Mouse (Mus musculus) mesoderm, embryonic 11.5 days (tissue): ENCODE results near the gene Lgi4.

Experiments
- DNase-seq: peaks from one replicate; pipeline ENCODE4 v3.0.0-alpha.2; 2012; ENCODE audit warnings: low read depth, low spot score

Lgi4 gene

DNA sequence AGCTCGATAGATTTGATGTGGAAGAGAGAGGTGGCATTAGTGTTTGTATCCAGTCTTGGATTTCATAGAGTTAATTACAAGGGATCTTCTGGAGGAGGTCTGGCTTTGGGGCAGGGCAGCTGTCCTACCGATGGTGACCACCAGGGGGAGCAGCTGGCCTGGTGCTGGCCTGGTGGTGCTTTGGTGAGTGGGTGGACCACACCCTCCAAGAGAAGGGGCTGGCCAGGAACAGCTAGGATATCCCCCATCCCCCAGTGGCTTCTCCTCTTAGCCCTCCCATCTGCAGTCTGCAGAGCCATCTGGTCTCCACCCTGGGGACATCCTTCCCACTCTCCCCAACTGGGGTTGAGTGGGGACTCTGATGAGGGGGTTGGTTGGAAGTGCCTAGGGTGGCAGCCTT is at the start of gene Lgi4:
Gene Lgi4, plus strand, starts transcription at position 235 of the 400 bp plus-strand sequence.
- peak; percentile 85 for DNase-seq

- DNase-seq: no peak
Measured at GRCm38 (mm10) chr7:31012971-31013370, 46.2 kb upstream of the Lgi4 start.

DNA sequence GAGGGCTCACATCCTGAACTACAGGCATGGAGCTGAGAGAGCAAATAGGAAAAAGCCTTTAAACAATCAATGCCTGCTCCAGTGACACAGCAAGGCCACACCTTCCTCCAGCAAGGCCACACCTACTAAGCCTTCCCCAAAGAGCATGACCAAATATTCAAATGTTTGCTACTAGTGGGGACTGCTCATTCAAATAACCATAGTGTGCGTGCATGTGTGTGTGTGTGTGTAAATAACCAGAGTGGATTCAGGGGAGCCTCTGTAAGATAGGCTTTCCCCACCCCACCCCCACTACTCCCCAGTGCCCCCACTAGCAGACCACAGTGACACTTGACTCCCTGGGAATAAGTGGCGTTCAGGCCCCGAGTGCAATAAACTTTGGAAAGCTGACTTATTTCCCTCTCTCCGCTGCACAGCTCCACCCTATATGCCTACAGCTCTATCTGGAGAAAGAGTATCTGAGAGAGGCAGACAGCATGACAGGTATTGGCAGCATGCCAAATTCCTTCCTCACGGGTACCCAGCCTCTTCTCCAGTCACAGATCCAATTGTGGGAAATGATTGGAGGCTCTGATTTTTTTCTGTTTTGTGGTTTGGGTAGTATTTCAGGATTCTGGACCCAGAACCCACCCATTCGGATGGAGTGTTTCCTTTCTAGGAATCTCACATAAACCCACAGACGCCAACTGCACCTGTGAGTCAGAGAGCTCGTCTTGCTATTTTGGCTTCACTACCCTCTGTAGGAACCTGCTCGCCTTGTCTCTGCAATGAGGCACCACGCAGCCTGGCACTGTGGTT is 41.8 kb upstream of the Lgi4 start:
- peak; percentile 37 for DNase-seq

GRCm38 (mm10) chr7:31028609-31029008 is 30.5 kb upstream of the Lgi4 start:
- DNase-seq: no peak

DNA sequence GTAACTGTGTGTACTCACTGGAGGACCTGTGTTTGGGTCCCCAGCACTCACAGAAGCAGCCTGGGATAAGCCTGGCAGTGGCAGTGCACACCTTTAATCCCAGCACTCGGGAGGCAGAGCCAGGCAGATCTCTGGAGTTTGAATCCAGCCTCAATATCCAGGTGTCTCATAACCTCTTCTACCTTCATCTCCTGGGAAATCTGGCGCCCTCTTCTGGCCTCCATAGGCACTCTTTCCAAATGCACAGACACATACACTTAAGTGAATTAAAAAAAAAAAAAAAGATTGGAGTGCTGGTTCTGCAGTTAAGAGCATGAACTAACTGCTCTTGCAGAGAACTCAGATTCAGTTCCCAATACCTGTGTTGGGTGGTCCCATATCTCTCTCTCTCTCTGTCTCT is 28.4 kb upstream of the Lgi4 start:
- DNase-seq: no peak

DNA sequence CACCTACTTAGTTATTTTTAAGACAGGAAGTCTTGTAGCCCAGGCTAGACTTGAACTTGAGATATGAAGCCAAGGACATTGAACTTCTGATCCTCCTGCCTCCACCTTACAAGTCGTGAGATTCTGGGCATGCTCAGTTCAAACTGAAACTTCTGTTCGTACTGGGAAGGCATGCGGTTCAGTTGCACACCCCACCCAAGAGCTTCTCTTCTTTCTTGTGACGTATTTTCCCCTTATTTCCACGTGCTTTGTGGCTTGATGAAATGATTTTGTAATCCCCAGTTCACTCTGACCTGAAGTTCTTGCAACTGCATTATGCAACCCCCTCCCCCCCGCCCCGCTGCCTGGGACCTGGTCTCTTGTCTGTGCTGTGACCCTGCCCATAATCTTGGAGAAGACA is 27.4 kb upstream of the Lgi4 start:
- DNase-seq: no peak

- no peak for DNase-seq
Measured at GRCm38 (mm10) chr7:31033409-31034165, 25.6 kb upstream of the Lgi4 start.

GRCm38 (mm10) chr7:31034789-31035188 is 24.4 kb upstream of the Lgi4 start:
- no peak for DNase-seq

- DNase-seq: no peak
Measured at GRCm38 (mm10) chr7:31035291-31035690, 23.9 kb upstream of the Lgi4 start.

- DNase-seq: no peak
Measured at GRCm38 (mm10) chr7:31036917-31037316, 22.2 kb upstream of the Lgi4 start.

GRCm38 (mm10) chr7:31037675-31038074 is 21.5 kb upstream of the Lgi4 start:
- no peak for DNase-seq

DNA sequence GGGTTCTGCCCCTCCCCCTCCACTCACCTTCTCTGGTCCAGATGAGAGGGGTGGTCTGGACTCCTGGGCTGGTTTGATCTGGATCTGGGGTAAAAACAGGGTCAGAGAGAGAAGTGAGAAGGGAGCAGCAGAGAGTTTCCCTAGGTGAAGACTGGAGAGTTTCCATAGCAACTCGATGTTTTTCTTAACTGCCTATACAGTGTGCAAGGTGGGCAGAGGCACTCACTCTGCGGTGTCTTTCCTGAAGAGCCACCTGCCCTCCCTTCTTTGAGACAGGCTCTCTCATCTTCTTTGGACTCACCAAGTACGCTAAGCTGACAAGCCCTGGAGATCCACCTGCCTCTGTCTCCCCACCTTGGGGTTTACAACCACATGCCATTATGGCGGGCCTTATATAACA is 20.1 kb upstream of the Lgi4 start:
- no peak for DNase-seq

- no peak for DNase-seq
Measured at GRCm38 (mm10) chr7:31040281-31041022, 18.7 kb upstream of the Lgi4 start.

DNA sequence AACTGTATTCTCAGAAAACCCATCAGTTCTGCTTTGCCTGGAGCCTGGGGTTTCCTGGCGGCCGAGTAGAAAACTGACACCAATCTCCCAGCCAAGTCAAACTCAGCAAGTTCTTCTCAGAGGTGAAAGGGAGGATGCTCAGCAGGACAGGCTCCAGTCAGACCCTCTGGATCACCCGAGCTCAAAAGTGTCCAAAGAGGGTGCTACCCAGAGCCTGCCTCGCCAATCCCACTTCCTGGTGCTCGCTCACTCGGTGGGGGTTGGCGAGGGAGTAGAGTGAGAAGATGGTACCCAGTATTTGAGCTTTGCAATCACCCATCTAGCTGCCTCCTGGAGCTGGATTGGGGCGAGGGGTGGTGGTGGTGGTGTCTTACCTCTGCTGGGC is 18.1 kb upstream of the Lgi4 start:
- DNase-seq: no peak

DNA sequence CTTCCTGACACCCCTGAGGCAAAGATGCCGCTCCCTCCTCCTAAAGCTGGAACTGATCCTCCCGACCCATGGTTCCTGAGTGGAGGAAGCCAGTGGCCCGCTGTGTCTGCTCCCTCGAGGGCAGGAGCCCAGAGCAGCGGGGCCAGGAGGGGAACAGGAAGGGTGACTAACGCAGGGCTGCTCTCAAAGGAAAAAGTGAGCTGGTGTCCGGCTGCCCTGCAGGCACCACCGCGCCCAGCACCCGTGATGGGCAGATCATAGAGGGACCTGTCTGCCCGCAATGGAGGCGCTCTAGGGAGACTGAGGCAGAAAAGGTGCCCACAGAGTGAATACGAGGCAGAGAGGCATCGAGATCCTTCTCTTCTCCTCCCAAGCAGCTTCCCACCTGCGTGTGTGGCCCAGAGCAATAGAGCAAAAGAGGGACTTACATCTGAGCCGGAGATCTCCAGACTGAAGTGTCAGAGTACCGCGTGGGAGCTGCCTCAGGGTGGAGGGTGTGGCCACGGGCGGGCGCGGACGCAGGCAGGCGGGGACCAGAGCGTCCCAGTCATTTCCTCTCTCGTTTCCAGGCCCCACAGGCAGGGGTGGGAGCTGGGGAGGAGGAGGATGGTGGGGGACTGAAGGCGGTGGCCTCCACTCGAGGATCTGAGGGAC is 17.4 kb upstream of the Lgi4 start:
- no peak for DNase-seq

DNA sequence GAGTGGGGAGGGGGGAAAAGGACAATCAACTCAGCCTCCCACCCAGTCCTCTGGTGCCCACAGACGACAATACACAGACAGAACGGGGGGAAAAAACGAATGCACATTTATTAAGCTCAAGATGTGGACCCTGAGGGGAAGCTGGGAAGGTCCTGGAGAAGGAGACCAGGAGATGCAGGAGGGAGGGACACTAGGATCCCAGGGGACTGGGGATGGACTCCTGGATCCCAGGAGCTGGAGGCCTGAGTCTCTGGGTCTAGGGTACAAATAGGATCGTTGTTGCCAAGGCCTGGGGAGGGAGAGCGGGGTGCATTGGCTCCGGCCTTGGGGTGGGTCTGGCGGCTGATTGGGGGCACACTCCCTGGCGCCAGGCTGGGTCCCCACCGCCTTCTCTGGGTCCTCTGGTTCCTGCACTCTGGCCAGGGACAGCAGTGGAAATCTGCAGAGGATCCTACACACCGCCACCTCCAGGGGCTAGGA is 16.7 kb upstream of the Lgi4 start, which contains the start of gene Fxyd5:
Gene Fxyd5, minus strand, starts transcription at position 51 of the 480 bp plus-strand sequence.
- DNase-seq: no peak

GRCm38 (mm10) chr7:31049135-31049845 is 9.9 kb upstream of the Lgi4 start:
- peak; percentile 59 for DNase-seq

GRCm38 (mm10) chr7:31049846-31050281 is 9.3 kb upstream of the Lgi4 start:
- DNase-seq: no peak

DNA sequence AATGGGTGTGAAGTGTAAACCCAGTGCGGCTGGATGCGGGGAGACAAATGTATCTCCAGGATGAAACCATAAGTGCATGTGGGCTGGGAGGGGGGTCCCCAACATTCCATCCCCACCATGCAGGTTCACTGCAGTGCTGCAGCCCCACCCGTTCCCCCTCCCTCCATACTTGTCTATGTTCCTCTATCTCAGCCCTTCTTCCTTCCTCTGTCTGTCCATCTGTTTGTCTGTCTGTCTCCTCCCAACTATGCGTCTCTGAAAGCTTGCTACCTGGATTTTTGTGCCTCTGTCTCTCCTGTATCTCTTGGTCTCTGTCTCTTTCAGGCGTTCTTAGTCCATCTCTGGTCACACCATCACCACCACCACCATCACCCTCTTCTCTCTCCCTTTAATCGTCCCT is 8.7 kb upstream of the Lgi4 start:
- DNase-seq: no peak

DNA sequence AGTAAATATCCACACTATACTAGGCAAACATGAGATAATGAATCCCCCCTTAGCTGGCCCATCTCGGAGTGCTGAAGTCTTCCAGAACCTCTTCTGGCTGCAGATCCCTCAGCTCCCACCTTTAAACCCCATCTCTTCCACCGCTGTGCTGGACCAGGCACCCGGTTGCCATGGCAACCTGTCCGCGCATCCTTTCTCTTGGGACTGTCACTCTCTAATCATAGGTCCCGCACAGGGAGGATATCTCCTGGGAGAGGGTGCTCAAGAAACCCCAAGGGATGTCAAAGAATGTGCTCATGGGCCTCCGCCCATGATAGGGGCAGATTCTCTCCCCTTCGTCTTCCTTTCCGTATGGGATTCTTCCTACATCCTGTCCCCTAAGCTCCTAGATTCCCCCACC is 8.2 kb upstream of the Lgi4 start:
- DNase-seq: peak; percentile 45
